Mouse (Mus musculus): ENCODE measurements around the gene Dop1b. TPM values are rescaled to one million over a fixed set of nuclear protein-coding genes. Genes with fewer than 3 reads are reported as not detected.
"Not testable (repeated sequence)": the region's sequence is repeated elsewhere in the genome, so short reads cannot be mapped to it uniquely, and the experiment has no call there.

The Dop1b gene
- polyA plus RNA-seq, 1 experiment = 35.5 TPM

DNA sequence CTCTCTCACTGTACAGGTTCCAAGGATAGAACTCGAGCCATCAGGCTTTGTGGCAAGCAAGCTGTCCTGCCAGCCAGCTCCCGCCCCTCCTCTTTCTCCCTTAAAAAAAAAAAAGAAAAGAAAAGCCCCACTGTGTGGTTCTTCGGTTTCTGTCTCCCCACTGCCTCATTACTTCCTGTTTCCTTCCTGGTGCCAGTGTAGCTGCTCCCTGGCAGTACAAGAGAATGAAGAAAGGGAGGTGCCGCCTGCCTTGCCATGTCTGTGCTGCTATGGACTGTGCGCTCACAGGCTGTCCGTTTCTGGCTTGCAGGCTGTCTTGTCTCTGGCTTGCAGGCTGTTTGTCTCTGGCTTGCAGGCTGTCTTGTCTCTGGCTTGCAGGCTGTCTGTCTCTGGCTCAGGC lies 55.8 kb downstream of the Dop1b start:
- no peaks in the 10 kb centered on the region for H3K27me3 ChIP-seq (ENCODE audit: control insufficient read depth, insufficient read depth, low read length)
- peaks cover 9% of the 10 kb centered on the region; the same call in 1 of the 2 replicates for H3K4me1 ChIP-seq (ENCODE audit: control insufficient read depth, insufficient read depth, insufficient read length)
- WGBS = 15% methylated on average over 6 of the region's 6 CpGs
- peaks cover 39% of the 10 kb centered on the region for H3K36me3 ChIP-seq (ENCODE audit: control insufficient read depth, insufficient read depth, low read length)
- TF ChIP-seq POLR2A (IDR thresholded peaks at IDR 0.05; ENCODE audit: low read depth, low read length) = no peak
- TF ChIP-seq CTCF (IDR thresholded peaks at IDR 0.05; ENCODE audit: extremely low read depth, insufficient read depth, insufficient read length, insufficient replicate concordance) = no peak
- no peak overlapping the region for H3K4me3 ChIP-seq (ENCODE audit: extremely low read depth, insufficient read depth, insufficient read length)
- DNase-seq (ENCODE audit: low read depth in 1 of 2, low spot score in 2 of 2) = no peak
- H3K27ac ChIP-seq (ENCODE audit: insufficient read depth, low read length) = peak overlapping the region; percentile 35; the same call in 1 of the 2 replicates

- Histone ChIP-seq H3K4me1 (ENCODE audit: control insufficient read depth, insufficient read depth, insufficient read length) (peaks cover 9% of the 10 kb centered on the region; the same call in 1 of the 2 replicates), H3K36me3 (ENCODE audit: control insufficient read depth, insufficient read depth, low read length) (peaks cover 30% of the 10 kb centered on the region), H3K27ac (ENCODE audit: insufficient read depth, low read length) (no peak overlapping the region), H3K27me3 (ENCODE audit: control insufficient read depth, insufficient read depth, low read length) (no peaks in the 10 kb centered on the region), H3K4me3 (ENCODE audit: extremely low read depth, insufficient read depth, insufficient read length) (no peak overlapping the region)
- DNase-seq (ENCODE audit: low read depth in 1 of 2, low spot score in 2 of 2) = no peak
- TF ChIP-seq CTCF (IDR thresholded peaks at IDR 0.05; ENCODE audit: extremely low read depth, insufficient read depth, insufficient read length, insufficient replicate concordance) (no peak), POLR2A (IDR thresholded peaks at IDR 0.05; ENCODE audit: low read depth, low read length) (no peak)
- WGBS = 93% methylated on average over 15 of the region's 15 CpGs
Observed at GRCm38 (mm10) chr16:93769621-93770020, 57.9 kb downstream of the Dop1b start.

- H3K27ac ChIP-seq (ENCODE audit: insufficient read depth, low read length) = no peak overlapping the region
- H3K4me1 ChIP-seq (ENCODE audit: control insufficient read depth, insufficient read depth, insufficient read length) = peaks cover 9% of the 10 kb centered on the region; the same call in 1 of the 2 replicates
- WGBS = 93% methylated on average over 32 of the region's 32 CpGs
- TF ChIP-seq POLR2A (IDR thresholded peaks at IDR 0.05; ENCODE audit: low read depth, low read length) (no peak), CTCF (IDR thresholded peaks at IDR 0.05; ENCODE audit: extremely low read depth, insufficient read depth, insufficient read length, insufficient replicate concordance) (no peak)
- H3K4me3 ChIP-seq (ENCODE audit: extremely low read depth, insufficient read depth, insufficient read length) = no peak overlapping the region
- no peaks in the 10 kb centered on the region for H3K27me3 ChIP-seq (ENCODE audit: control insufficient read depth, insufficient read depth, low read length)
- peaks cover 30% of the 10 kb centered on the region for H3K36me3 ChIP-seq (ENCODE audit: control insufficient read depth, insufficient read depth, low read length)
- DNase-seq (ENCODE audit: low read depth in 1 of 2, low spot score in 2 of 2) = no peak
Observed at GRCm38 (mm10) chr16:93770271-93770926, 58.7 kb downstream of the Dop1b start.

GRCm38 (mm10) chr16:93774658-93775057 lies 63.0 kb downstream of the Dop1b start:
- DNase-seq (ENCODE audit: low read depth in 1 of 2, low spot score in 2 of 2) = no peak
- H3K4me3 ChIP-seq (ENCODE audit: extremely low read depth, insufficient read depth, insufficient read length) = no peak overlapping the region
- H3K36me3 ChIP-seq (ENCODE audit: control insufficient read depth, insufficient read depth, low read length) = peaks cover 20% of the 10 kb centered on the region
- H3K27me3 ChIP-seq (ENCODE audit: control insufficient read depth, insufficient read depth, low read length) = no peaks in the 10 kb centered on the region
- WGBS = 83% methylated on average over 5 of the region's 5 CpGs
- no peak overlapping the region for H3K27ac ChIP-seq (ENCODE audit: insufficient read depth, low read length)
- no peak for TF ChIP-seq POLR2A (IDR thresholded peaks at IDR 0.05; ENCODE audit: low read depth, low read length)
- TF ChIP-seq CTCF (IDR thresholded peaks at IDR 0.05; ENCODE audit: extremely low read depth, insufficient read depth, insufficient read length, insufficient replicate concordance) = no peak
- peaks cover 15% of the 10 kb centered on the region; the same call in 1 of the 2 replicates for H3K4me1 ChIP-seq (ENCODE audit: control insufficient read depth, insufficient read depth, insufficient read length)

GRCm38 (mm10) chr16:93776468-93776867 lies 64.8 kb downstream of the Dop1b start:
- WGBS = 85% methylated on average over 5 of the region's 5 CpGs
- TF ChIP-seq CTCF (IDR thresholded peaks at IDR 0.05; ENCODE audit: extremely low read depth, insufficient read depth, insufficient read length, insufficient replicate concordance) = no peak
- TF ChIP-seq POLR2A (IDR thresholded peaks at IDR 0.05; ENCODE audit: low read depth, low read length) = no peak
- H3K4me1 ChIP-seq (ENCODE audit: control insufficient read depth, insufficient read depth, insufficient read length) = peaks cover 30% of the 10 kb centered on the region; the same call in 1 of the 2 replicates
- DNase-seq (ENCODE audit: low read depth in 1 of 2, low spot score in 2 of 2) = no peak
- no peak overlapping the region for H3K27ac ChIP-seq (ENCODE audit: insufficient read depth, low read length)
- no peak overlapping the region for H3K4me3 ChIP-seq (ENCODE audit: extremely low read depth, insufficient read depth, insufficient read length)
- peaks cover 7% of the 10 kb centered on the region for H3K36me3 ChIP-seq (ENCODE audit: control insufficient read depth, insufficient read depth, low read length)
- H3K27me3 ChIP-seq (ENCODE audit: control insufficient read depth, insufficient read depth, low read length) = no peaks in the 10 kb centered on the region

DNA sequence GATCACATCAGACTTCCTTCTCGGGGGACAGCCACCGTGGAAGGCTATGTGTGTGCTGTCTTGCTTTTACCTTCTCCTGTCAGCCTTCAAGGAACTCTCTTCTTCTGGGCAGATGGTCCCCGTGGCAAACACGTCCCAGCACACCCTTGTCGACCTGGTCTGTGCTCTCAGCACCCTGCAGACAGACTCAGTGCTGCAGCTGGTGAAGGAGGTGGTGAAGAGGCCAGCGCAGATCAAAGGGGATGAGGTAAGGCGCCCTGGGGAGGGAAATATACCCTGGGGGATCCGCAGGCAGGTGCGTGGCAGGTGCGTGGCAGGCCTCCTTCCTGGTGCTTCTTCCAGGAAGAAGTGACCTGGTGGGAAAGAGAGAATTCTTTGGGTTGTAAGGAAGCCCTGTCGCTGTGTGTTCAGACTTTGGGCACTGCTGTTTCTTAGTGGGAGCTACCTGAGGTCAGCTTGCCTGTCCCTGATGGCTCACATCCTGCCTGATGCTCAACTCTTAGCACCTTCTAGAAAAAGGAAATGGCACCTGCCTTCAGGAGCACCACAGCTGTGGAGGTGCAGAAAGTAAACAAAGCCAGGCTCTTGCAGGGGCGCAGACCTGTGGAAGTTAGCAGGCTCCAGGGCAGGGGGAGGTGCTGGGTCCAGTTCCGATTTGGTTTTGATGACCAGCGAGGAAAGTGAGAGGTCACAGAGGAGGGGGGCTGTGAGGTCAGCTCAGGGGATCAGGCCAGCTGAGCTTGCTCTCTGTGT lies 65.7 kb downstream of the Dop1b start:
- 64% methylated on average over 14 of the region's 14 CpGs for WGBS
- DNase-seq (ENCODE audit: low read depth in 1 of 2, low spot score in 2 of 2) = no peak
- no peak overlapping the region; the same call in 1 of the 2 replicates for H3K4me3 ChIP-seq (ENCODE audit: extremely low read depth, insufficient read depth, insufficient read length)
- H3K36me3 ChIP-seq (ENCODE audit: control insufficient read depth, insufficient read depth, low read length) = peaks cover 7% of the 10 kb centered on the region
- no peaks in the 10 kb centered on the region for H3K27me3 ChIP-seq (ENCODE audit: control insufficient read depth, insufficient read depth, low read length)
- H3K27ac ChIP-seq (ENCODE audit: insufficient read depth, low read length) = peak overlapping the region; percentile 43
- no peak for TF ChIP-seq POLR2A (IDR thresholded peaks at IDR 0.05; ENCODE audit: low read depth, low read length)
- TF ChIP-seq CTCF (IDR thresholded peaks at IDR 0.05; ENCODE audit: extremely low read depth, insufficient read depth, insufficient read length, insufficient replicate concordance) = no peak
- peaks cover 32% of the 10 kb centered on the region; the same call in 1 of the 2 replicates for H3K4me1 ChIP-seq (ENCODE audit: control insufficient read depth, insufficient read depth, insufficient read length)

GRCm38 (mm10) chr16:93778393-93778792 lies 66.7 kb downstream of the Dop1b start:
- not testable (repeated sequence) for DNase-seq (ENCODE audit: low read depth in 1 of 2, low spot score in 2 of 2); H3K36me3 ChIP-seq (ENCODE audit: control insufficient read depth, insufficient read depth, low read length); H3K27me3 ChIP-seq (ENCODE audit: control insufficient read depth, insufficient read depth, low read length); H3K27ac ChIP-seq (ENCODE audit: insufficient read depth, low read length); H3K4me3 ChIP-seq (ENCODE audit: extremely low read depth, insufficient read depth, insufficient read length)
- WGBS = 82% methylated on average over 4 of the region's 4 CpGs
- peaks cover 32% of the 10 kb centered on the region; the same call in 1 of the 2 replicates for H3K4me1 ChIP-seq (ENCODE audit: control insufficient read depth, insufficient read depth, insufficient read length)

All from spleen, adult 2 months (tissue).